Mouse (Mus musculus) heart, postnatal 0 days (tissue): ENCODE measurements at regions not wholly inside any gene's neighbourhood (a gene's known extent, or its start where the extent isn't known, plus 50 kb on each side); places are given as distances from the start of the nearest gene placed in this dataset.

Experiments
- CTCF ChIP-seq: IDR thresholded peaks from 2 replicates; pipeline ENCODE4 v1.5.1; 2016; ENCODE audit warnings: antibody characterized with exemption, control low read depth, low read depth
- EP300 ChIP-seq: IDR thresholded peaks from 2 replicates; pipeline ENCODE4 v1.6.1; 2016; ENCODE audit warnings: antibody characterized with exemption, low read depth

DNA sequence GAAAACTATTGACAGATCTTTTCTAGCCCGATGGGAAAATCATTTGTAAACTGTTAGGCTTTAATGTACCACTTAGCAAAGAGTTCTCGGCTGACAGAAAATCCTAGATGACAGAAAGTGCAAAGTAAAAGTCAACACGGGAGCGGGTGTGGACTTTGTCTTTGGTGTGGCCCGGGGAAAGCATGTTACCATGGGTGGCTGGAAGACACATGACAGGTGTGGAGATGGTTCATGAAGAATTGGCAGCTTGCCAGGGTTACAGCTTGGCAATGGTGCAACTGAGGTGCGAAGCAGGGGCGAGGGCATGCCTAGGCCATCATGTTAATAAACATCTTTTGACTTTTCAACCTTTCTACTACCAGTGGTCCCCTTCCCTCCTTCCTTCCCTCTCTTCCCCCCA lies 68.4 kb upstream of the Pou6f2 start:
- TF ChIP-seq CTCF: no peak
- TF ChIP-seq EP300: no peak
